Mouse (Mus musculus): ENCODE results near the gene Irf2bp2. TPM values are rescaled to one million over a fixed set of nuclear protein-coding genes. Genes with fewer than 3 reads are reported as not detected.

Irf2bp2 gene
- polyA plus RNA-seq, 1 experiment from 2014 or later, result 10.1 TPM

DNA sequence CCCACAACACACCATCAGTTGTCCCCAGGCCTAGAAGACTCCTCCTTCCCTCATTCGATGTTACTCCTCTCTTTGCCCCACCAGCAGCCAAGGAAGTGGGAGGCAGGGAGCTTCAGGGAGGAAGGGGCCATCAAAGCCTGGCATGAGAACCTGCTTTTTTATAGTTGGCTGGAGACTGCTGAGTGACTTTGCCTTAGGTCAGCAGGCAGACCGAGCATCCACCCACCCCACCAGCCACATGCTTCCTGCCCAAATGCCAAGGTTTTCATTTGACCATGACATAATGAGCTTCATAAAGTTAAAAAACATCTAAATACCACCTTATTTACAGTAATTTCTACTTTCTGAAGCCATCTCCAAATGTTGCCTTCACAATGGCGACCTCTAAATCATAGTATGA, 26.9 kb upstream of the Irf2bp2 start:
- no peak overlapping the region for H3K4me3 ChIP-seq (replicated peaks; ENCODE audit: low read length)
- H3K4me1 ChIP-seq (replicated peaks; ENCODE audit: control insufficient read depth, insufficient read depth, low read length), result no peaks in the 10 kb centered on the region

DNA sequence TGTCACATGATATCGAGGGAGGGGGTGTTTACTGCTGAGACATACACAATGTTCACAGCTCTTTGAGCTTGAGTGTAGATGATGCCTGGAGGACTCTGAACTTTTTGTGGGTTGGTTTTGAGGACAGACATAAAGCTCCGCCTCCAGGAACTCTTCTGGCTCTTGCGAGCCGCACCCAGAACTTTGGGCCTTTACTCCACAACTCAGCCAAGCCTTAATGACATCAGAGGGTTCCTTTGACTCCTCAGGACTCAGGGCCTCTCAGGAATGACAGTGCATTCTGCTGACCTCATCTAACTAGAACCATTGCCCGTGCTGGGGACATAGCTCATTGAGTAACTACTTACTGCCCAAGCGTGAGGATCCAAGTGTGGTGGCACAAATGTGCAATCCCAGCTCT, 25.7 kb upstream of the Irf2bp2 start:
- no peaks in the 10 kb centered on the region for H3K9me3 ChIP-seq (ENCODE audit: control insufficient read depth, low read length)
- no peak overlapping the region for H3K4me2 ChIP-seq (ENCODE audit: low read length)
- H3K27me3 ChIP-seq (replicated peaks; ENCODE audit: control insufficient read depth, insufficient read depth, low read length), result no peaks in the 10 kb centered on the region
- no peak overlapping the region for H3K9ac ChIP-seq (replicated peaks; ENCODE audit: low read depth, low read length)
- H3K36me3 ChIP-seq (ENCODE audit: control insufficient read depth, insufficient read depth), result no peaks in the 10 kb centered on the region
- no peaks in the 10 kb centered on the region for H3K4me1 ChIP-seq (replicated peaks; ENCODE audit: control insufficient read depth, insufficient read depth, low read length)
- WGBS, result 94% methylated on average over 6 of the region's 6 CpGs
- ATAC-seq, result no peak
- H3K4me3 ChIP-seq (replicated peaks; ENCODE audit: low read length), result no peak overlapping the region
- no peak overlapping the region for H3K27ac ChIP-seq (ENCODE audit: low read length)

More for the DNA sequence above, 26.9 kb upstream of the Irf2bp2 start:
- no peak overlapping the region for H3K4me2 ChIP-seq (ENCODE audit: low read length)
- H3K27me3 ChIP-seq (replicated peaks; ENCODE audit: control insufficient read depth, insufficient read depth, low read length), result no peaks in the 10 kb centered on the region
- WGBS, result 70% methylated on average over 3 of the region's 3 CpGs
- H3K9ac ChIP-seq (replicated peaks; ENCODE audit: low read depth, low read length), result no peak overlapping the region
- no peaks in the 10 kb centered on the region for H3K9me3 ChIP-seq (ENCODE audit: control insufficient read depth, low read length)
- no peak for ATAC-seq
- no peak overlapping the region for H3K27ac ChIP-seq (ENCODE audit: low read length)
- no peaks in the 10 kb centered on the region for H3K36me3 ChIP-seq (ENCODE audit: control insufficient read depth, insufficient read depth)

DNA sequence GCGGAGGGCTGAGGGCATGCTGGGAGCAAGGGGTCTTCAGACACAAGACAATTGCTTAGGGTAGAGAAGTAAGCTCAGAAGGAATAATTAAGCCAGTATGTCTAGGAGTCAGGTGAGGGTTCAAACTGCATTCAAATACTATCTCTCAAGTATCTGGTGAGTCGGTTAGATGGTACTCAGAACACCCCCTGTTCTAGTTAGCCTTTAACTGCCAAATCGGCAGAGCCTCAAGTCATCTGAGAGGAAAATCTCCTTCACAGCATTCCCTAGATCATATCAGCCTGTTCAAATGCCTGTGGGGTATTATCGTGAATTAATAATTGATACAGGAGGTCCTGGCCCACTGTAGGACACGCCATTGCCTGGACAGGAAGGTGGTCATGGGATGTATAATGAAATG, 23.9 kb upstream of the Irf2bp2 start:
- Histone ChIP-seq H3K4me1 (replicated peaks; ENCODE audit: control insufficient read depth, insufficient read depth, low read length) (no peaks in the 10 kb centered on the region), H3K27ac (ENCODE audit: low read length) (no peak overlapping the region), H3K4me2 (ENCODE audit: low read length) (no peak overlapping the region), H3K4me3 (replicated peaks; ENCODE audit: low read length) (no peak overlapping the region), H3K36me3 (ENCODE audit: control insufficient read depth, insufficient read depth) (no peaks in the 10 kb centered on the region), H3K9ac (replicated peaks; ENCODE audit: low read depth, low read length) (no peak overlapping the region), H3K27me3 (replicated peaks; ENCODE audit: control insufficient read depth, insufficient read depth, low read length) (no peaks in the 10 kb centered on the region), H3K9me3 (ENCODE audit: control insufficient read depth, low read length) (no peaks in the 10 kb centered on the region)
- 91% methylated on average over 5 of the region's 5 CpGs for WGBS
- ATAC-seq, result no peak

DNA sequence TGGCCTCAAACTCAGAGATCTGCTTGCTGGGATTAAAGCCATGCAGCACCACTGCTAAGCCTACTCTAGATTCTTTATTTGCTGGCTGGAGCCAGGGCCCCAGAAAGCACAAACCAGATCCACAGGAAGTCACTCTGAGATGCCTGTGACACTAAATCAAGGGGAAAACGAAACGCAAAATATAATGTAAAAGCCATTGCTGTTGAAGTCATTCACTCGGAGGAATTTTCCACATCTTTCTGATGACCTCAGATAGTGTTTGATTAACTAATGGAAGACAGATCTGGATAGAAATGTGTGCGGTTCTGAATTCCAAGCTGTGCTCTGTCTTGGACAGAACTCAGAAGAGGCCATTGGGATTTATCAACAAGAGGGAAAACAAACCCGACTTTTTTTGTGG, 22.9 kb upstream of the Irf2bp2 start:
- Histone ChIP-seq H3K36me3 (ENCODE audit: control insufficient read depth, insufficient read depth) (no peaks in the 10 kb centered on the region), H3K9ac (replicated peaks; ENCODE audit: low read depth, low read length) (no peak overlapping the region), H3K4me2 (ENCODE audit: low read length) (no peak overlapping the region), H3K27ac (ENCODE audit: low read length) (no peak overlapping the region), H3K4me1 (replicated peaks; ENCODE audit: control insufficient read depth, insufficient read depth, low read length) (no peaks in the 10 kb centered on the region), H3K9me3 (ENCODE audit: control insufficient read depth, low read length) (no peaks in the 10 kb centered on the region), H3K27me3 (replicated peaks; ENCODE audit: control insufficient read depth, insufficient read depth, low read length) (no peaks in the 10 kb centered on the region), H3K4me3 (replicated peaks; ENCODE audit: low read length) (no peak overlapping the region)
- 91% methylated on average over 5 of the region's 5 CpGs for WGBS
- no peak for ATAC-seq

DNA sequence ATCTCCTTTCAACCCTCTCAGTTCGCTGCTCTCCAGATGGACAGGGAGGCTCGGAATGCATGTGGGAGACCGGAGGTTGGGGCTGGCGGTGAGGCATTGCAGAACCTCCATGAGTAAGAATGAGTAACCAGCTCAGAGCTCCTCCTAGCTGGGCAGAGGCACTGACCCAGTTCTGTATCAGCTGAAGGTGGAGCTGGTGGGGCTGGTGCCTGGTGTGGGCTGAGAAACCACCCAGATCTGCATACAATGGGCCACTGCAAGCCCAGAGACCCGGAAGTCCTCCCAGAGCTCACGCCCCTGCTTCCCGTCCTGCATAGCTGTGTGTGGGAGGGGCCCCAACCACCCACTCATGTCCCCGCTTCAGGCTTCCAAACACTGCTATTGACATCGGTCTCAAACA, 22.0 kb upstream of the Irf2bp2 start:
- no peaks in the 10 kb centered on the region for H3K9me3 ChIP-seq (ENCODE audit: control insufficient read depth, low read length)
- H3K27me3 ChIP-seq (replicated peaks; ENCODE audit: control insufficient read depth, insufficient read depth, low read length), result no peaks in the 10 kb centered on the region
- H3K4me1 ChIP-seq (replicated peaks; ENCODE audit: control insufficient read depth, insufficient read depth, low read length), result no peaks in the 10 kb centered on the region
- no peak overlapping the region for H3K4me3 ChIP-seq (replicated peaks; ENCODE audit: low read length)
- no peaks in the 10 kb centered on the region for H3K36me3 ChIP-seq (ENCODE audit: control insufficient read depth, insufficient read depth)
- 79% methylated on average over 9 of the region's 9 CpGs for WGBS
- H3K27ac ChIP-seq (ENCODE audit: low read length), result no peak overlapping the region
- H3K9ac ChIP-seq (replicated peaks; ENCODE audit: low read depth, low read length), result no peak overlapping the region
- no peak overlapping the region for H3K4me2 ChIP-seq (ENCODE audit: low read length)
- ATAC-seq, result no peak

DNA sequence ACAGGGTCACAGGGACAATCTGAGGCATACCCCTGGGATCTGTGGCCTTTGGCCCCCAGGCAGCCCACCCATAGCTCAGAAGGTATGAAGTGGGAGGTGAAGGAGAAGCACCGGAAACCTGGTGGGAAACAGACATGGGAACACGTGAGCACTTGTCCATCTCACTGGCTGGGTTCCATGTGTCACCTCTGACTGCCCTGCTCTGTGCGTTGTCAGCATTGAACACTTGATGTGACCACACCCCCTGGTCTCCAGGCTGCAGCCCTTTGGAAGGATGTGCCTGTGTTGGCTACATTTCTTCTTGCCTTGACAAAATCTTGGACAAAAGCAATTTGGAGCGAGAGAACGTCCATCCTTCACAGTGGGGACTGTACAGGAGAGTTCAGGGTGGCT, 20.9 kb upstream of the Irf2bp2 start:
- Histone ChIP-seq H3K4me1 (replicated peaks; ENCODE audit: control insufficient read depth, insufficient read depth, low read length) (no peaks in the 10 kb centered on the region), H3K27me3 (replicated peaks; ENCODE audit: control insufficient read depth, insufficient read depth, low read length) (no peaks in the 10 kb centered on the region), H3K36me3 (ENCODE audit: control insufficient read depth, insufficient read depth) (no peaks in the 10 kb centered on the region), H3K9me3 (ENCODE audit: control insufficient read depth, low read length) (no peaks in the 10 kb centered on the region), H3K4me2 (ENCODE audit: low read length) (no peak overlapping the region), H3K4me3 (replicated peaks; ENCODE audit: low read length) (no peak overlapping the region), H3K27ac (ENCODE audit: low read length) (no peak overlapping the region), H3K9ac (replicated peaks; ENCODE audit: low read depth, low read length) (no peak overlapping the region)
- 89% methylated on average over 5 of the region's 5 CpGs for WGBS
- no peak for ATAC-seq

DNA sequence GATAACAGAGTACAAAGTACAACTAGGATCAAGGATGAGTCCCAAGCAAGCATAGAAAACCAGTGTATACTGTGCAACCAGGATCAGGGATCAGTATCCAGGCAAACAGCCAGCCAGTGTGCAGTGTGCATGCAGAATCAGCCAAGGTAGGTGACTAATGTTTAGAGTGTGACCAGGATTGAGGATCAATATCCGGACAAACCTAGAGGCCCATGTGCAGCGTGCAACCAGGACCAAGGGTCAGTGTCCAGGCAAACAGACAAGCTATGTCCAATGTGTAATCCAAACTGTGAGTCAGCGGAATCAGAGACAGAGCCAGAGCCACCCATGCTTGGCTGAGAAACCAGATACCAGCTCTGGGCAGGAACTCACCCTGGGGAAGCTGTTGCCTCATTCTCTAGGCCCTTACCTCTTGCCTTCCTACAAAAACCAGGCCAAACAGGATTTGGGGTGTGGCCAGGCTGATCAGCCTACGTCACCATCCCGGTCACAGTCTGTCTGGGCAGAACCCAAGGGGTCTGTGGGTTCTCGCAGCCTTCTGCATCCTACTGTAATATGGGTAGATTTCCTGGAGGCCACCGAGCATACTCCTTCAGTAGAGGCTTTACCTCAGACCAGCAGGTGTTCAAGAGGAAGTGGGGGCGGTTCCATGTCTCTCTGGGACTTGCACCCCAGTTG, 20.4 kb upstream of the Irf2bp2 start:
- Histone ChIP-seq H3K4me3 (replicated peaks; ENCODE audit: low read length) (no peak overlapping the region), H3K4me2 (ENCODE audit: low read length) (no peak overlapping the region), H3K9ac (replicated peaks; ENCODE audit: low read depth, low read length) (no peak overlapping the region), H3K4me1 (replicated peaks; ENCODE audit: control insufficient read depth, insufficient read depth, low read length) (no peaks in the 10 kb centered on the region), H3K9me3 (ENCODE audit: control insufficient read depth, low read length) (no peaks in the 10 kb centered on the region), H3K36me3 (ENCODE audit: control insufficient read depth, insufficient read depth) (no peaks in the 10 kb centered on the region), H3K27me3 (replicated peaks; ENCODE audit: control insufficient read depth, insufficient read depth, low read length) (no peaks in the 10 kb centered on the region), H3K27ac (ENCODE audit: low read length) (no peak overlapping the region)
- WGBS, result 95% methylated on average over 8 of the region's 8 CpGs
- ATAC-seq, result no peak

DNA sequence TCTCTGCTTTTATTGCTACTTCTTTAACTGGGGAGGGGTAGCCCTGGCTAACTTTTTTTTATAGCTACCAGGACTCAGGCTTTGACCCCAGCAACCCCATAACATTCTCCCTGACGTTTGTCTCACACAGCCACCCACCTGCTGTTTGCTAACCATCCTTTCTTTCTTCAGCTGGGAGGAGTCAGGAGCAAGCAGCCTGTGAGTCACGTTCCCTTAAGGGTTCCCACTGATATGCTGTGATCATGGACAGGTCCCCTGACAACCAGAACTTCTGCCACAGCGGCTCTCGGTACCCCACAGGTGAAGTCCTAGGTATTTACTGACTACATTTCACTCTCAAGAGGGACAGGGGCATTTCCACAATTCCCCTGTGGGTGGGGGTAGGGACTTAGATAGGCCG, 19.4 kb upstream of the Irf2bp2 start:
- no peak overlapping the region for H3K4me2 ChIP-seq (ENCODE audit: low read length)
- no peaks in the 10 kb centered on the region for H3K4me1 ChIP-seq (replicated peaks; ENCODE audit: control insufficient read depth, insufficient read depth, low read length)
- no peak overlapping the region for H3K27ac ChIP-seq (ENCODE audit: low read length)
- H3K4me3 ChIP-seq (replicated peaks; ENCODE audit: low read length), result no peak overlapping the region
- no peaks in the 10 kb centered on the region for H3K36me3 ChIP-seq (ENCODE audit: control insufficient read depth, insufficient read depth)
- no peaks in the 10 kb centered on the region for H3K27me3 ChIP-seq (replicated peaks; ENCODE audit: control insufficient read depth, insufficient read depth, low read length)
- no peak for ATAC-seq
- WGBS, result 65% methylated on average over 5 of the region's 5 CpGs
- H3K9ac ChIP-seq (replicated peaks; ENCODE audit: low read depth, low read length), result no peak overlapping the region
- no peaks in the 10 kb centered on the region for H3K9me3 ChIP-seq (ENCODE audit: control insufficient read depth, low read length)

DNA sequence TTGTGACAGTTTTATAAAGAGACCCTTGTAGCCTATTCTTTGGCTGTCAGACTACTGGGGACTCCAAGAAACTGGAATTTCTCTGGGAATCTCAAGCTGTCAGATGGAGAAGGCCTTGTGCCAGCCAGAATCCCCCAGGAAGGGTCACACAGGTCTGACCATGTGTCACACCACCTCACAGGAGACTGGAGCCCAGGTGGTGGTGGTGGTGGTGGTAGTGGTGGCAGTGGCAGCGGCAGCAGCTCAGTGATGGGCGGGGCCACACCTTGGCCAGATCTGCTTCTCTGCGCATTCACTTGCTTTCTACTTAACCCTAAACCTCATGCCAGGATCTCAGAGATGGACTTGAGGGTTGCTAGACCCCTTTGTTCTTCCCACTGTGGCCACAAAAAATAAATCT, 19.0 kb upstream of the Irf2bp2 start:
- Histone ChIP-seq H3K4me2 (ENCODE audit: low read length) (no peak overlapping the region), H3K36me3 (ENCODE audit: control insufficient read depth, insufficient read depth) (no peaks in the 10 kb centered on the region)

DNA sequence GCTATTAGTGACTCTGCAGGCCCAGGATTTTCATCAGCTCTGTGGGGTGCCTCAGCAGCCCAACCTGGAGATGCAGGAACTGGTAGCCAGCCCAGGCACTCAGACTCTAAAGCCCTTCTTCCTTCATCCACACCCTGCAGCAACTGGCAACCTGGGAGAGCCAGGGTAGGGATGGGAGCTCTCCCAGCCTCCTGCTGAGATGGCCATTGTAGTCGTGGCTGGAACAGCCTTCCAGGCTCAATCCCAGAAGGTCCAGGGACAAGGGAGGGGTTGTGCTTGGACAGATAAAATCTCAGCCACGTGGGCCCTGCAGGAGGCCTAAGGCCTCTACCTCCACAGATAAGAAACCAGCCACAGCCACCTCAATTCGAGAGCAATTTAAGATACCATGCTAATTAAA, 16.9 kb upstream of the Irf2bp2 start:
- Histone ChIP-seq H3K4me2 (ENCODE audit: low read length) (no peak overlapping the region), H3K27me3 (replicated peaks; ENCODE audit: control insufficient read depth, insufficient read depth, low read length) (no peaks in the 10 kb centered on the region), H3K4me3 (replicated peaks; ENCODE audit: low read length) (no peak overlapping the region), H3K36me3 (ENCODE audit: control insufficient read depth, insufficient read depth) (no peaks in the 10 kb centered on the region), H3K9me3 (ENCODE audit: control insufficient read depth, low read length) (no peaks in the 10 kb centered on the region), H3K27ac (ENCODE audit: low read length) (no peak overlapping the region), H3K4me1 (replicated peaks; ENCODE audit: control insufficient read depth, insufficient read depth, low read length) (no peaks in the 10 kb centered on the region), H3K9ac (replicated peaks; ENCODE audit: low read depth, low read length) (no peak overlapping the region)
- WGBS, result 10% methylated on average over 3 of the region's 3 CpGs
- no peak for ATAC-seq

More for the DNA sequence above, 19.0 kb upstream of the Irf2bp2 start:
- Histone ChIP-seq H3K27ac (ENCODE audit: low read length) (no peak overlapping the region), H3K4me1 (replicated peaks; ENCODE audit: control insufficient read depth, insufficient read depth, low read length) (no peaks in the 10 kb centered on the region), H3K9me3 (ENCODE audit: control insufficient read depth, low read length) (no peaks in the 10 kb centered on the region), H3K9ac (replicated peaks; ENCODE audit: low read depth, low read length) (no peak overlapping the region), H3K27me3 (replicated peaks; ENCODE audit: control insufficient read depth, insufficient read depth, low read length) (no peaks in the 10 kb centered on the region), H3K4me3 (replicated peaks; ENCODE audit: low read length) (no peak overlapping the region)
- WGBS, result 81% methylated on average over 3 of the region's 3 CpGs
- ATAC-seq, result no peak
